Mouse (Mus musculus) hindbrain, embryonic 13.5 days (tissue): Measurements from ENCODE around the gene Cep44. TPM values are rescaled to one million over a fixed set of nuclear protein-coding genes. Genes with fewer than 3 reads are reported as not detected.

Source experiments
- ATAC-seq: fragments of 200-750 bp; cut with Nextera tagmentation; 2 replicates; pipeline ENCODE4 v1.8.0; 2017; ENCODE audit warnings: moderate TSS enrichment; ENCODE audit not compliant: low FRiP score
- H3K27ac ChIP-seq: fragments of 300-500 bp; sonication (generic); 2 replicates; pipeline ENCODE4 v1.5.1; 2015; ENCODE audit warnings: inconsistent platforms, mild to moderate bottlenecking, moderate library complexity
- H3K27me3 ChIP-seq: fragments of 300-500 bp; sonication (generic); 2 replicates; pipeline ENCODE4 v1.6.1; 2015; ENCODE audit warnings: mild to moderate bottlenecking, inconsistent platforms
- H3K36me3 ChIP-seq: fragments of 300-500 bp; sonication (generic); 2 replicates; pipeline ENCODE4 v1.6.1; 2015; ENCODE audit warnings: mild to moderate bottlenecking, inconsistent platforms
- H3K4me1 ChIP-seq: fragments of 300-500 bp; sonication (generic); replicated peaks from 2 replicates; pipeline ENCODE4 v1.6.1; 2015; ENCODE audit warnings: inconsistent platforms
- H3K4me2 ChIP-seq: fragments of 300-500 bp; sonication (generic); 2 replicates; pipeline ENCODE4 v1.6.1; 2015; ENCODE audit warnings: inconsistent platforms, mild to moderate bottlenecking, moderate library complexity
- H3K4me3 ChIP-seq: fragments of 300-500 bp; sonication (generic); 2 replicates; pipeline ENCODE4 v1.5.1; 2015; ENCODE audit warnings: mild to moderate bottlenecking, inconsistent platforms
- H3K9ac ChIP-seq: fragments of 300-500 bp; sonication (generic); 2 replicates; pipeline ENCODE4 v1.6.1; 2015; ENCODE audit warnings: mild to moderate bottlenecking, inconsistent platforms
- H3K9me3 ChIP-seq: fragments of 300-500 bp; sonication (generic); 2 replicates; pipeline ENCODE4 v1.6.1; 2016; ENCODE audit warnings: inconsistent platforms
- WGBS: fragments of 180-500 bp; shearing (Covaris S2); methylation state at CpG from one replicate; pipeline ENCODE4 v1.1.7; 2015; 5-methylcytosine and 5-hydroxymethylcytosine counted together
- polyA plus RNA-seq: library from polyadenylated mRNA; unstranded; fragments of >200 nt; fragmentation: Nextera tagmentation; extraction: Ambion mirVana; gene quantifications from 2 replicates; pipeline ENCODE4 v1.2.1, GENCODE M21; 2015

The Cep44 gene
- polyA plus RNA-seq: 27.2 and 30.0 TPM in 2 replicates

DNA sequence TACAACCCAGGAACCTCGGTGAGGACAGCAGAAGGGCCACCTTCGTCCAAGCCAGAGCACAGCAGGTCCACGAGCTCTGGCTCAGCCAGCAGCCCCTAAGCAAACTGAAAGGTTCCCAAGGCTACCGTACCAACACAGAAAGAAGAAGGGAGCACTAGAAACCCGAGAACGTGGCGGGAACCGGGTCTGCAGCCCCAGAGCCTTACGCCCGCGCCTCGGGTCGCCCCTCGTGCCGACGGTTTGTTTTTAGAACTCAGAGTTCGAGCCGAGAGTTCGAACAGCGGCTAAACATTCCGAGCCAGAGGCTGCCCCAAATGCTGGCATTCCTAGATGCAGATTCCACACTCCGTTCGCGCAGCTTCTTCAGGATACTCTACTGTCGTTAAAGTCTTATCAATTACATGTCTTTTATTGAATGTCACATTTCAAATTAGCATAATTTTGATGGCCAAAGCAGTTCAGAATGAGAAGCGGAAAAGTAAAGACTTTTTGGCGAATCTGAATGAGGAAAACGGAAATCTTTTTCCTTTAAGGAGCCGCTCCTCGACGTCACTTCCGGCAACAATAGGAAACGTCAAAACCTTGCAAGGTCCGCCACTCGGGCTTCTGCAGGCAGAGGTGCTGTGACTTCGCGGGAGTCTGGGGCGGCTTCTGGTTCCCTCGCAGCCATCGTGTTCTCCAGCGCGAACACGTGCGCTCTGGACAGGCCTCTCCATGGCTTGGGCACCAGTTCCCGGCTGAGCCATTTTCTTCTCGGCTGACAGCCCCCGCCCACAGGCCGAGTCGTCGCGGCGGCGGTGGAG lies at the start of gene Cep44, which contains the start of gene Fbxo8:
TSS of gene Cep44 (minus strand) at position 490 of the 803 bp plus-strand sequence.
TSS of gene Fbxo8 (plus strand) at position 533 of the 803 bp plus-strand sequence.
- Histone ChIP-seq H3K4me1 (peaks cover 16% of the 10 kb centered on the region), H3K9ac (peak within 1 kb of the TSS; percentile 83), H3K36me3 (peaks cover 6% of the 10 kb centered on the region; the same call in 1 of the 2 replicates), H3K27me3 (no peaks in the 10 kb centered on the region), H3K27ac (peak within 1 kb of the TSS; percentile 92), H3K9me3 (no peaks in the 10 kb centered on the region), H3K4me3 (peak within 1 kb of the TSS; percentile 94), H3K4me2 (peak within 1 kb of the TSS; percentile 73)
- ATAC-seq: peak; percentile 97
- WGBS: under 1% methylated on average over 53 of the region's 53 CpGs

DNA sequence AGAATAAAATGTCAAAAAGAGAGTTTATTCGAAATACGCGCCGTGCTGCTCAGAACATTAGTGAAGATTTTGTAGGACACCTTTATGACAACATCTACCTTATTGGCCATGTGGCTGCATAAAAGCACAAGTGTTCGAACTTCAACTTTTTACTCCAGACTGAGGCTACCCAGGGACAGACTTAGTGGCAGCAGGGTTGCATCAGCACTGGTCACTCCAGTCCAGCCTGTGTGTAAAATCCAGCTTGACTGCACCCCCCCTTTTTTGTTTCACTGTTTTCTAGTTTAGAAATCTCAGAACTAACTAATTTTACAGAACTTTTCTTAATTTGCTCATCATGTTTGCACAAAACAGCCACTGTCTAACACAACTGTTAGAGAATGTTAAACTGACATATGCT lies 40.7 kb upstream of the Cep44 start:
- no peaks in the 10 kb centered on the region for H3K9me3 ChIP-seq
- H3K27ac ChIP-seq: no peak overlapping the region
- no peaks in the 10 kb centered on the region for H3K4me1 ChIP-seq
- peaks cover 14% of the 10 kb centered on the region for H3K36me3 ChIP-seq
- H3K4me2 ChIP-seq: no peak overlapping the region
- no peaks in the 10 kb centered on the region for H3K27me3 ChIP-seq
- no peak overlapping the region for H3K9ac ChIP-seq
- H3K4me3 ChIP-seq: no peak overlapping the region
- 96% methylated on average over 5 of the region's 5 CpGs for WGBS
- ATAC-seq: no peak

DNA sequence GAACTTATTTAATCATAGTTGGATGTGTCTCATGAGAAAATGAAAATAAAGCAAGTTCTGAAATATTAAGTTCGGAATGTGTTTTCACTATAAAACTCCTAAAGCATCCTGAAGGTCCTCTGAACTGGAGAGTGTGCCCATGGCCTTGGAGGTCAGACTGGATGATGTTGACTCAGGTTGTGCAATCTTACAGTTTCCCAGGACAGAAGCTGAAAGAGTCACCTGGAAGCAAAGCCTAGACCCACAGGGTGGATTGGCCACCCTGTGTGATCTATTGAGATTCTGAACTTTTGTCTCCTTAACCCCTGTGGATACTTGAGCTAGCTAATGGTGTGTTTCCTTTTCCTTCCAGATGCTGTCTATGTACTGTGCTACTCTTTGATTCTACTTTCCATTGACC lies 40.2 kb upstream of the Cep44 start:
- Histone ChIP-seq H3K36me3 (peaks cover 14% of the 10 kb centered on the region), H3K27me3 (no peaks in the 10 kb centered on the region), H3K9me3 (no peaks in the 10 kb centered on the region), H3K9ac (no peak overlapping the region), H3K4me1 (no peaks in the 10 kb centered on the region), H3K27ac (no peak overlapping the region), H3K4me2 (no peak overlapping the region), H3K4me3 (no peak overlapping the region)
- WGBS: 96% methylated on average over 1 of the region's 1 CpGs
- ATAC-seq: no peak

DNA sequence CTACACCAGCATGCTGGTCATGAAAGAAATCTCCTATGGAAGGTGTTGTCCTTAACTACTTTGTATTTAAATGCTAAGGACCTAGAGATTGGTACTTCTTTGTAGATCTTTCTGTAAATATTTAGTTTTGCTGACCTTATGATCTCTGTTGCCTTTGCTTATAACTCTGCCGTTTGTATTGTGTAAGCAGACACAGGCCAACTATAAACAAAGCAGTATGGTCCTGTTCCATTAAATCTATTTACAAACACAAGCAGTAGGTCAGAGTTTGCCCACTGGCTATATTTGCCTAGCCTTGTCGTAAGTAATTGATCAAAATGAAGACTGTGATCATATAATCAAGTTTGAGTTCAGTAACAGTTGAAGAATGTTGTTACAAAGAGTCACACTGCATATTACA lies 38.2 kb upstream of the Cep44 start:
- no peaks in the 10 kb centered on the region for H3K27me3 ChIP-seq
- no peak overlapping the region for H3K4me3 ChIP-seq
- H3K36me3 ChIP-seq: peaks cover 14% of the 10 kb centered on the region
- H3K9me3 ChIP-seq: no peaks in the 10 kb centered on the region
- ATAC-seq: no peak
- H3K4me1 ChIP-seq: no peaks in the 10 kb centered on the region
- H3K27ac ChIP-seq: no peak overlapping the region
- 79% methylated on average over 2 of the region's 2 CpGs for WGBS
- no peak overlapping the region for H3K4me2 ChIP-seq
- no peak overlapping the region for H3K9ac ChIP-seq

DNA sequence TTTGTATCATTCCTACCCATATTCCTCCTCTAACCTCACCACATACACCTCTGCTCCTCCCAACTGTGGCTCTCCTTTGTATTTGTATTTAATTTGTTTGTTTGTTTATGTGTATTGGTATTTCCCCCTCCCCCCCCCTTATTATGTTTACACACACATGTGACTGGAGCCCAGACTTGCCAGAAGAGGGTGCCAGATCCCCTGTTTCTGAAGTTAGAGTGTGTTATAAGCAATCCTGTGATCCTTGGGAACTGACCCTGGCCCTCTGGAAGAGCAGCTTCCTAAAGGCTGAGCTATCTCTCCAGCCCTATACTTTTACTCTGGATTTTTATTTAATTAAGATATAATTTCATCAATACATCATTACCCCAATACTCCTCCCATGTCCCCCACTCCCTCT lies 32.0 kb upstream of the Cep44 start:
- no peak overlapping the region for H3K4me2 ChIP-seq
- H3K4me1 ChIP-seq: no peaks in the 10 kb centered on the region

DNA sequence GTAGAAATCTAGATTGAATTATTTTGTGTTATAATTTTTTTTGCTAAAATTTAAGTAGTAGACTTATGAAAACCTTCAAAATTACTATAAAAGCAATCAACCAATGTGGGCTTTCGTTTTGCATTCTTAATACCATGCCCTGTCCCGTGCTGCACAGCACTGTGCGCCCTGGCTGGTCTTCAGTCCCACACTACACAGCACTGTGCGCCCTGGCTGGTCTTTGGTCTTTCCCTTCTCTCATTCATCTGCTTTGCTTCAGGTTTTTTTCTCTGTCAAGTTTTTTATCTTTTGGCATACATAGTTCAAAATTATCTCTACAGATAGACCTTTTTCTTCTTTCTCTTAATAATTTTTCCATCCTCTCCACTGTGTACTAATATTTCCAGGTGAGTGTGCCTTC lies 30.1 kb upstream of the Cep44 start:
- no peaks in the 10 kb centered on the region for H3K9me3 ChIP-seq
- no peaks in the 10 kb centered on the region for H3K27me3 ChIP-seq
- no peaks in the 10 kb centered on the region for H3K4me1 ChIP-seq
- WGBS: 94% methylated on average over 4 of the region's 4 CpGs
- H3K27ac ChIP-seq: no peak overlapping the region
- H3K4me2 ChIP-seq: no peak overlapping the region
- no peak overlapping the region for H3K9ac ChIP-seq
- H3K4me3 ChIP-seq: no peak overlapping the region
- no peaks in the 10 kb centered on the region for H3K36me3 ChIP-seq
- no peak for ATAC-seq

More for the DNA sequence above, 32.0 kb upstream of the Cep44 start:
- no peak overlapping the region for H3K27ac ChIP-seq
- H3K9ac ChIP-seq: no peak overlapping the region
- no peaks in the 10 kb centered on the region for H3K9me3 ChIP-seq
- ATAC-seq: no peak
- H3K36me3 ChIP-seq: no peaks in the 10 kb centered on the region
- no peak overlapping the region for H3K4me3 ChIP-seq
- H3K27me3 ChIP-seq: no peaks in the 10 kb centered on the region

DNA sequence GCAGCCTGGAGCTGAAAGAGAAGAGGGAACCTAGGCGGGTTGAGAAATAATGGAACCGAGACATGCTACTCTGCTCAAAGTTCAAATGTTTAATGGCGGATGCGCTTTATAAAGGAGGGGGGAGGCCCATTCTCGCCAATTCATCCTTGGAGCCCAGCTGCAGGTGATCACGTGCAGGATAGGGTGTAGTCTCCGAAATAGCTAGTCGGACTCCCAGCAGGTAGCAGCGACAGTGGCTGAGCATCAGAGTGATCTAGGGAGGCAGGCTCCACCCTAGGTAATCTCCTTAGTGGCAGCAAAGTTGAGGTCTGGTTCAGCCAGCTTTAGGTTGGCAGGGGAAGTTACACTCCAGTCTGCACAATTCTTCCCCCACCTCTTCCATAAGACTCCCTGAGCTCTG lies 16.0 kb upstream of the Cep44 start:
- 94% methylated on average over 9 of the region's 9 CpGs for WGBS
- H3K4me3 ChIP-seq: no peak overlapping the region
- ATAC-seq: no peak

DNA sequence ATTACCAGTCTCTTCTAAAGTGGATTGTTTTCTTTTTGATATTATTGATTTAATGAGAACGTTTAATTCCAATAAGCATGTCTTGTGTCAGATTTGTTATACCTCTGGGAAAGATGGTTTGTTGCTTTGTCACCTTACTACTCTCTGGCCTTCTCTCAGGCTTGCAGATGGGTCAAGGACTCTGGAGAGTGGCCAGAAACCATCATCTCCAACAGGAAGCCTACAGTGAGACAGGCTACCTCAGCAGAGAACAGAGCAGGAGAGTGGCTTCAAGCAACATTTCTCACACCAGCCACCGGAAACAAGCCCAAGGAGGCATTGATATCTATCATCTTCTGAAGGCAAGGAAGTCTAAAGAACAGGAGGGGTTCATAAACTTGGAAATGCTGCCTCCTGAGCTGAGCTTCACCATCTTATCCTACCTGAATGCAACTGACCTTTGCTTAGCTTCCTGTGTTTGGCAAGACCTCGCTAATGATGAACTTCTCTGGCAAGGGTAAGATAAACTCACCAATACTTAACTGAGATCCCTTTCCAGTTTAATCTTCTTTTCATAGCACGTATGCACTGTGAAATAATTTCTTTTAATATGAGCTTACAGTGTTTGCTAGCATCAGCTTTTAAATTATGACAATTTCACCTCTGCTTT lies 13.7 kb upstream of the Cep44 start:
- ATAC-seq: no peak
- Histone ChIP-seq H3K27me3 (no peaks in the 10 kb centered on the region), H3K36me3 (peaks cover 15% of the 10 kb centered on the region), H3K4me1 (no peaks in the 10 kb centered on the region), H3K9ac (no peak overlapping the region), H3K4me3 (no peak overlapping the region), H3K27ac (no peak overlapping the region), H3K4me2 (no peak overlapping the region), H3K9me3 (no peaks in the 10 kb centered on the region)
- 92% methylated on average over 4 of the region's 4 CpGs for WGBS

More for the DNA sequence above, 16.0 kb upstream of the Cep44 start:
- Histone ChIP-seq H3K4me2 (no peak overlapping the region), H3K27ac (no peak overlapping the region), H3K27me3 (no peaks in the 10 kb centered on the region), H3K9me3 (no peaks in the 10 kb centered on the region), H3K36me3 (peaks cover 15% of the 10 kb centered on the region), H3K4me1 (no peaks in the 10 kb centered on the region), H3K9ac (no peak overlapping the region)

DNA sequence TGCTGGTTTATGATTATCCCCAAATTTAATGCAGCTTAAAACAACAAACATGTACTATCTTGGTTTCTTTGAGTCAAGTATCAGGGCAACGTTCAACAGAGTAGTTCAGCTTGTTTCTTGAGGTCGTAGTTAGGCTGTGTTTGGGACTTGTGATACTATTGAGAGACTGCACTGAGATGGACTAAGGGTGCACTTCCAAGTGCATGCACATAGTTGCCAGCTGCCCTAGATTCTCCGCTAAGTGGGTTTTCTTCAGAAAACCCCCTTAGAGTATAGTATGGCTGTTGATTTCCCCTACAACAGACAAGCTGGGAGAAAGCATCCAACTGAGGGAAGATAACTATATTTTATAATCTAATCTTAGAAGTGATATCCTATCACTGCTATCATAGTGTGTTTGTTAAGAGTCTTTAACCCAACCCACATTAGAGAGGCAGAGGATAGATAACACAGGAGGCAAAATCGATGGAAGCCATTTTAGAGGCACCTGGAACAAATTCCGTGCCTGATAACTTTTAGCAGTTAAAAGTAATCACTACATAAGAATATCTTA lies 1.8 kb upstream of the Cep44 start:
- Histone ChIP-seq H3K4me3 (no peak overlapping the region), H3K36me3 (no peaks in the 10 kb centered on the region), H3K4me2 (0 out of 2 replicates have a peak overlapping the region, but pooled peaks have one; percentile 27), H3K9me3 (no peaks in the 10 kb centered on the region), H3K27me3 (no peaks in the 10 kb centered on the region), H3K9ac (no peak overlapping the region), H3K27ac (no peak overlapping the region), H3K4me1 (peaks cover 16% of the 10 kb centered on the region)
- WGBS: 82% methylated on average over 5 of the region's 5 CpGs
- no peak for ATAC-seq

DNA sequence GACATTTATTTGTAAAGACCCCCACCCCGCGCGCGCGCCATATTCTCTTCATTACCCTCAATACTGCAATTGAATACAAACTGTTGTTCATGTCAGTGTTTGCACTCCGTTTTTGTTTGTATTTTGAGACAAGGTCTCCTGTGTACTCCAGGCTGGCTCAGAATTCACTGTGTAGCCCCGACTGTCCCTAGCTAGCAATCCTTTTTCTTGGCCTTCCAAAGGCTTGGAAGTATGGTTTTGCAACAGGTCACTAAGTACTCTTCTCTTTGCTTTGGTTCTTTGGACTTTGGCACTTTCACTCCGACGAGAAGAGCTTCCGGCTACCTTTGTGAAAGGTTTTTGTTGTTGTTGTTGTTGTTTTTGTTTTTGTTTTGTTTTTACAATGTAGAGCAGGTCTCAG lies 1.2 kb upstream of the Cep44 start:
- WGBS: 28% methylated on average over 10 of the region's 10 CpGs
- Histone ChIP-seq H3K36me3 (no peaks in the 10 kb centered on the region), H3K4me3 (peak overlapping the region; percentile 94), H3K4me2 (peak overlapping the region; percentile 73), H3K9ac (peak overlapping the region; percentile 83), H3K27me3 (no peaks in the 10 kb centered on the region), H3K27ac (no peak overlapping the region), H3K9me3 (no peaks in the 10 kb centered on the region), H3K4me1 (peaks cover 16% of the 10 kb centered on the region)
- ATAC-seq: no peak

DNA sequence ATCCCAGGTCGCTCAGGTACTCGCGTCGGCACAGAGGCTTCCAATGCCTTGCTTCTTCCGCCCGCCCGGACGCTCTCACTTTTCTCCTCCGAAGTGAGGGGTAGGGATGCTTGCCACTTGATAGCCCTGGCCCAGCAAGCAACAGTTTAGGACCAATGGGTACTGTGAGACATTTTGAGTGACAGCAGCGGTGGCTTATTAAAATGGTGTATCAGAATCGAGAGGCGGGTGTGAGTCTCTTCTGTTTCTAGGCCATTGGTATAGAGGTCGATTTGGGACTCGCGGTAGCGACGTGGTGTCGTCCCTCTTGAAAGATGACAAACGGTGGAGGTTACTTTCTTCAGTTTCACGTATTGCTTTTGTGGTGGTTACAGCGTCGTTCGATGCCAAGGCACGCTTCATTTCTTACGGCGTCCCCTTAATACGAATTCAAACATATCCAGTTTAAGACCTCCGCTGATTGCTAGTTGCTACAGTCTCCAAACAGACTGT lies 560 bp upstream of the Cep44 start:
- Histone ChIP-seq H3K4me2 (peak overlapping the region; percentile 73), H3K27me3 (no peaks in the 10 kb centered on the region), H3K9ac (peak overlapping the region; percentile 83), H3K4me3 (peak overlapping the region; percentile 94), H3K9me3 (no peaks in the 10 kb centered on the region), H3K27ac (peak overlapping the region; percentile 92), H3K4me1 (peaks cover 16% of the 10 kb centered on the region), H3K36me3 (no peaks in the 10 kb centered on the region)
- WGBS: under 1% methylated on average over 28 of the region's 28 CpGs
- peak; percentile 98 for ATAC-seq

DNA sequence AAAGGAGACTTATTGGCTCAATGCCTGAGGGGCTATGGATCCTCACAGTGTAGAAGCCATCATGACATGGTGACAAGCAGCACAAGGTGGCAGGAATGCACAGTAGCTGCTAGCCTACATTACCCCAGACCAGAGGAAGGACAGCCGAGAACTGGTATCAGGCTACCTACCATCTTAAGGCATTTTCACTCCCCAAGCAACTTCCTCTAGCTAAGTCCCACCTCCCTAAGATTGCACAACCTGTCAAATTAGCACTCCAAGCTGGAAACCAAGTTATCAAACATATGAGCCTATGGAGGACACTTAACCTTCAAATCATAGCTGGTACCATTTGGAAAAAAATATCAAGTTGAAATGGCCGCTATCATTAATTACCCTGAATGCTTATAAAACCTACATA lies 3.0 kb downstream of the Cep44 start:
- no peak overlapping the region for H3K4me3 ChIP-seq
- no peak overlapping the region for H3K9ac ChIP-seq
- H3K9me3 ChIP-seq: no peaks in the 10 kb centered on the region
- ATAC-seq: no peak
- H3K36me3 ChIP-seq: peaks cover 17% of the 10 kb centered on the region
- no peak overlapping the region for H3K4me2 ChIP-seq
- WGBS: 93% methylated on average over 2 of the region's 2 CpGs
- peaks cover 16% of the 10 kb centered on the region for H3K4me1 ChIP-seq
- H3K27ac ChIP-seq: no peak overlapping the region
- H3K27me3 ChIP-seq: no peaks in the 10 kb centered on the region
